Mouse (Mus musculus) bone marrow macrophage, adult 2 months (primary cell): ENCODE measurements around the gene Olfr543. TPM values are rescaled to one million over a fixed set of nuclear protein-coding genes. Genes with fewer than 3 reads are reported as not detected.

ENCODE experiments used
- H3K27ac ChIP-seq: 2 replicates; pipeline ENCODE4 v1.5.1; 2012; ENCODE audit warnings: low read depth, low read length; ENCODE audit not compliant: insufficient read depth
- H3K4me1 ChIP-seq: 2 replicates; pipeline ENCODE4 v1.6.1; 2012; ENCODE audit warnings: low read length; ENCODE audit not compliant: control insufficient read depth, insufficient read depth
- H3K4me3 ChIP-seq: 2 replicates; pipeline ENCODE4 v1.5.1; 2012; ENCODE audit warnings: mild to moderate bottlenecking, low read length, moderate library complexity; ENCODE audit not compliant: insufficient read depth
- CTCF ChIP-seq: IDR thresholded peaks from 2 replicates; pipeline ENCODE4 v1.5.1; 2012; ENCODE audit warnings: low read depth, mild to moderate bottlenecking, low read length, moderate library complexity
- POLR2A ChIP-seq: IDR thresholded peaks from 2 replicates; pipeline ENCODE4 v1.6.1; 2012; ENCODE audit warnings: mild to moderate bottlenecking, low read depth, low read length, borderline replicate concordance
- polyA plus RNA-seq: library from polyadenylated mRNA; stranded (reverse); fragments of >200 nt; gene quantifications from 2 replicates; pipeline ENCODE4 v1.2.4, GENCODE M21; 2012; ENCODE audit not compliant: missing spikeins, insufficient read depth, insufficient read length

The Olfr543 gene
- polyA plus RNA-seq, 1 experiment: not detected

DNA sequence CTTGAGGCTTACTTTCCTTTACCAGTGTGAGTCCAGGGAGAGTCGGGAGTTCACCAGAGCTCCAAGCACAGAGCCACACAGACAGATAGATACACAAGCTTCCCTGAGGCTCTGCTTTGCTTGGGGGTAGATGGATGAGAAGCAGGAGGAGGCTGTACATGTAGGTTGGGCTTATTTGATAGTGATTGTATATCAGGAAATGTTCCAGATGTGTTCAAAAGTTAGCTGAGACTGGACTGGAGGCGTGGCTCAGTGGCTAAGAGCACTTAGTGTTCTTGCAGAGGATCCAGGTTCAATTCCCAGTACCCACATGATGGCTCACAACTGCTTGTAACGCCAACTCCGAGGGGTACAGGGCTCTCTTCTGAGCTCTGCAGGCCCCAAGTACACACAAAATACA lies 3.1 kb downstream of the Olfr543 start:
- no peak for TF ChIP-seq POLR2A
- TF ChIP-seq CTCF: no peak
- no peak overlapping the region for H3K27ac ChIP-seq
- H3K4me3 ChIP-seq: no peak overlapping the region
- H3K4me1 ChIP-seq: peaks cover 8% of the 10 kb centered on the region

DNA sequence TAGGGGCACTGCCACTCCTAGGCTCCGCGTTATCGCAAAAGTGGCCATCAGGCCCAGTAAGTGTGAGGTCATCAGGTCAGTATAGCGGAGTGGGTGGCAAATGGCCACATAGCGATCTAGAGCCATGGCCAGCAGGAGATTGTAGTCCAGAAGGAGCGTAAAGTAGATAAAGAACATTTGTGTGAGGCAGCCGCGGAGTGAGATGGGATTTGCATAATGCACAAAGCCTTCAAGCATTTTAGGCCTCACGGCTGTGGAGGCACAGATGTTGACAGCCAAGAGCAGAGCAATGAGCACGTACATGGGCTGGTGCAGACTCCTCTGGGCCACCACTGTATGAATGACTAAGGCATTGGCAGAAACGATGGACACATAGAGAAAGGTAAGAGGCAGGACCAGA lies 4.1 kb downstream of the Olfr543 start:
- H3K4me3 ChIP-seq: no peak overlapping the region
- H3K27ac ChIP-seq: no peak overlapping the region
- no peak for TF ChIP-seq POLR2A
- TF ChIP-seq CTCF: no peak
- peaks cover 8% of the 10 kb centered on the region for H3K4me1 ChIP-seq

DNA sequence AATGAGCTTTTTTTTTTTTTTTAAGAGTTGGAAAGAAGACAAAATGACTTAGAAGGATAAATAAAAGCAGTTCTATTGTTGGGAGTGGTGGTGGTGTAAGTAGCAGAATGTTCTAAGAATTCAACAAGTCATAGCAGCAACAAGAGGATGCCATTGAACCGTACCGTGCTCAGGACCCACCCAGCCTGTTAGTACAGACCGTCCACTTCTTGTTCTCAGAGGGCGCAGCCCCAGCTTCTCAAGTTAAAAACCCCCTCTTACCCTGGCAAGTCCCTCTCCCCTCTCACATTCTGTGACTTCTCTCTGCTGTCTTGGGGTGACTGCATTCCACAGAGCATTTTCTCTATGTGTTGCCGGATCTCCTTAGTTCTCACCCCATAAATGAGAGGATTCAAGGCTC lies 4.9 kb downstream of the Olfr543 start:
- no peak overlapping the region for H3K4me3 ChIP-seq
- no peak for TF ChIP-seq CTCF
- no peak overlapping the region for H3K27ac ChIP-seq
- H3K4me1 ChIP-seq: peaks cover 8% of the 10 kb centered on the region

DNA sequence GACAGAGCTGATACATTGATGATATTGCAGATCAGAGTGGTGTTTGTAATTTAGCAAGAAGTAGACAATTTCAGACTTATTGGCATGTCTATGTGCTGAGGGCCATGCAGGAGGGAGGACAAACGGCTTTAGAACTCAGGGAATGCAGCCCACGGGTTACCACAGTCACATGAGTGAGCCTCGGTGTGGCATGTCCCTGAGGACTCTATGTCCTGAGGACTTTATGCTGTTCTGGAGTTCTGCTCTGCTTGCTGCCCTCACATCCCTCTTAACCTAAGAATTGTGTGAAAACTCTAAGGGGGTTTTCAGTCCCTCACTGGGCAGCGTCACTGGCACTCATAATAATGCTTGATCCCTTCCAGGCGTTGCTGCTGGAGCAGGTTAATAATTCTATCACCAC lies 8.8 kb downstream of the Olfr543 start:
- TF ChIP-seq POLR2A (no peak), CTCF (no peak)
- no peaks in the 10 kb centered on the region for H3K4me1 ChIP-seq

DNA sequence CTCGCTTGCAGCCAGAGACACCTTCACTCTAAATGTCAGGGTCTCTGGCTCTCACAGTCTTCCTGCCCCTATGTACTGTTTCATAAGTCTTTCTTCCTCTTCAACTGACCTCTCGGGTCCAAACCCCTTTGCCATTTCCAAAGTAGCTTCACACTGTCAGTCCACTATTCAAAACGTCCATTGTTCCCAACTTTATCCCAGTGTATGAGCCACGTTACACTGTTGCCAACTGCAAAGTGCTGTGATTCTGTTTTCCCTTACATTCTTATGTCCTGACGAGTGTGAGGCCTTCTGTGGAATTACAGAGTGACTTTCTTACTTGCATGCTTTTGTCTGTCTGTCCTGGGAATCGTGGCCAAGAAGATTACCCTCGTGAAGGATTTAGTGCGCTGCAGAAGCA lies 13.9 kb downstream of the Olfr543 start:
- Histone ChIP-seq H3K4me1 (no peaks in the 10 kb centered on the region), H3K4me3 (no peak overlapping the region), H3K27ac (no peak overlapping the region)
- TF ChIP-seq POLR2A (no peak), CTCF (no peak)

More for the DNA sequence above, 8.8 kb downstream of the Olfr543 start:
- Histone ChIP-seq H3K27ac (no peak overlapping the region), H3K4me3 (no peak overlapping the region)

DNA sequence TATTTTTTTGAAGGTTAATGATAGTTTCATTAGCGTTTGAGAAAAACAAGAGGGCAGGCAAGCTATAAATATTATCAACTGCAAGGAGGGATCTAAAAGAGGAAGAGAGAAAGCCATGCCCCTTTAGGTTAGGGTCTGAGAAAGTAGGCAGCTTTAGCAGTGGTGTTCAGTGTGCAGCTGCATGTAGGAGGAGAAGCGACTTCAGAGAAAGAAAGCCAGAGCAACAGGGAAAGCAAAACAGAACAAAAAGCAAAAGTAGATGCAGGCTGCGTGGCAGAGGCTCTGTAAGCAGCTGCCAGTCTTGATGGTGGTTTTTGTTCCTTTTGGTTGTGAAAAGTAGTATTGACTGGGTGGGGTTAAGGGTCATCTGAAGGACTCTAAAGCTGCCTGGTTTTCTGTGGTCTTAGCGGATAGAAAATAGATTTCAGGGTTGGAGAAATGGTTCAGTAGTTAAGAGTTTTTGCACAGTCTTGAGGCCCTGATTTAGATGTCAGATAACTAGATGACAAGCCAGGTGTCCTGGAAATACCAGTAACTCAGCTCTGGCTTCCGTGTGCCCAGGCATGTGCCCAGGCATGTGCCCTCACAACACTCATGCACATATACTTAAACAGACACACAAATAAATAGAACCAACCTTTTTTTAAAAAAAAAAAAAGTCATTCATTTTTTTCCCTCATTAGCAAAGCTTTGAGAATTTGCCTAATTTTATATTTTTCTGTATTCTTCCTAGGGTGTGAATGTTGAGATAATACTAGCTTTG lies 22.7 kb downstream of the Olfr543 start:
- H3K27ac ChIP-seq: no peak overlapping the region

DNA sequence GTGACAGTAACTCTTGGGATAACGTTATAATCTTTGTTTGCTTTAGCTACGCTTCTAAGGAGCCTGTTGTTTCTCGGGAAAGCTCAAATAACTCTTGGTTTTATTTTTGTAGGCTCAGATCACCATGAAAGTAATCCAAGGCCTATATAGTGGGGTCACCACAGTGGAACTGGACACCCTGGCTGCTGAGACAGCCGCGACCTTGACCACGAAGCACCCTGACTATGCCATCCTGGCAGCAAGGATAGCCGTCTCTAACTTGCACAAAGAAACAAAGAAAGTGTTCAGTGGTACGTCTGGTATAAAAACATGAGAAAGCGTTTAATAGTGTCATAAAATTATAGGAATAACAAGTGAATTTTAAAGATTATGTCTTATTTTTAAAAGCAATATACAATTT lies 35.0 kb downstream of the Olfr543 start:
- no peak overlapping the region for H3K27ac ChIP-seq
- TF ChIP-seq POLR2A (no peak), CTCF (no peak)
- H3K4me3 ChIP-seq: no peak overlapping the region
- H3K4me1 ChIP-seq: peaks cover 6% of the 10 kb centered on the region

More for the DNA sequence above, 22.7 kb downstream of the Olfr543 start:
- no peak for TF ChIP-seq POLR2A
- no peak for TF ChIP-seq CTCF
- H3K4me3 ChIP-seq: no peak overlapping the region
- H3K4me1 ChIP-seq: no peaks in the 10 kb centered on the region

DNA sequence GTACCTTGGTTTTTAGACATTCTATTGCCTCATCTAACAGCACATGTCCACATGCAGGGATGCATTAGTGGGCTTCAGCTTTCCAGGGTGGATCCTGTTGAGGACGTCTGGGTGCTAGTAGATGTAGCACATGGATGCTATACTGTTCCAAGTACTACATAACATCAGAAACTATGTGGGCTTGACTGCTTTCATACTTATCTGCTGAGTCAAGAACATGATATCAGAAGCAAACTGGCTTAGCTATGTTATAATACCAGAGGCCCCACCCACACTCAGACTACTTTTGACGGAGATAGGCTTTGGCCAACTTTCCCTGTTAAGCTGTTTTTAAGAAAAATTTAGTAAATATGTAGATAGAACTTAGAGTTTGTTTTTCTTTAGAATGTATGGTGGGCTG lies 37.2 kb downstream of the Olfr543 start:
- H3K4me3 ChIP-seq: no peak overlapping the region
- no peak overlapping the region for H3K27ac ChIP-seq
- H3K4me1 ChIP-seq: peaks cover 6% of the 10 kb centered on the region
- TF ChIP-seq CTCF (no peak), POLR2A (no peak)

DNA sequence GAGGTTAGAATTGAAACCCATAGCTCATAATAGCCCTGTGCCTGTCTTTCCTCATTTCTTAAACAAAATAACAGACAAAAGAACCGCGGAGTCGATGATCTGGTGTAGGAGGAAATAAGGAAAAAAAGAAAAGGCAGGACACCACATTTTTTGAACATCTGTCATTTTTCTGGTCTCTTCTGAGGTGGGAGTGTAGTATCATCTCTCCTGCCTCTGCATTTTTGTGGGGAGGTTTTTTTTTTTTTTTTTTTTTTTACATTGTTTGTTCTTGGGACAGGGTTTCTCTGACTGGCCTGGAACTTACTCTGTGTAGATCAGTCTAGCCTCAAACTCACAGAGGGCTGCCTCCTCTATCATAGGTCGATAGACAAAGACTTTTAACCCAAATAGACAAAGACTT lies 39.0 kb downstream of the Olfr543 start:
- Histone ChIP-seq H3K4me3 (peak overlapping the region; percentile 99), H3K27ac (peak overlapping the region; percentile 47; the same call in 1 of the 2 replicates), H3K4me1 (peaks cover 8% of the 10 kb centered on the region)
- TF ChIP-seq POLR2A (no peak), CTCF (no peak)

DNA sequence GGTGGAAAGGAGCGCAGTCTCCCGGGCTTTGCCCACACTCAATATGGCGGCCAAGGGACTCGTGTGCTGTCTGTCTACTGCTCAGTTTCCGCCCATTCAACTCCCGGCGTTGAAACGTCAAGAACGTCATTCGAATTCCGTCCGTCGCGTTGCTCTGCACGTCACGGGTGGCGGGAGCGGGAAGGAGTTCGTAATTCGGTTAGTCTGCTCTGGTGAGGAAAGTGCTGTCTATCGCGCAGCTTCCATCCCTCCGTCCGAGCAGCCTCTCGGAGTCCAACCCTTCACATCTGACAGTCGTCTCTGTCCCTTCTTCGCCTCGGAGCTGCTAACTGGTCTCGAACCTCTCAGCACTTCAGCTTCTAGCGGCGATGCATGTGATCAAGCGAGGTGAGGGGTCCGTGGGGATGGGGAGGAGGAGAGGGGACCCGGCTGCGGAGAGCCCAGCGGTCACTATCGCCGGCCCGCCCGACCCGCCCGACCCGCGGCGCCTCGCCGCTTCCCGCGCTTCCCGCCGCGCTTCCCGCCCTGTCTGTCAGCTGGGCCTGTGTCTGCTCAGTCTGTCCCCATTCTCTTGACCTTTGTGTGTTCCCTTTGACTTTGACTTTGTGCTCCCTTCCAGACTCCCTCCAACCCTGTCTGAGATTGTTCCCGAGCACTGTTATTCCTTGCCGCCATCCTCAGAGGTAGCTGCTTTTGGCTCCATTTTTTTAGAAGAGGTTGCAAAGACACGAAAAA lies 39.7 kb downstream of the Olfr543 start, which contains the start of gene Rrm1:
Rrm1 (plus strand) TSS at position 39 of the 735 bp plus-strand sequence.
- Histone ChIP-seq H3K27ac (peak within 1 kb of the TSS; percentile 73), H3K4me1 (peaks cover 8% of the 10 kb centered on the region), H3K4me3 (peak within 1 kb of the TSS; percentile 99)
- TF ChIP-seq POLR2A (no peak), CTCF (0 out of 2 replicates have a peak, but pooled peaks have one; percentile 19)
